Mouse (Mus musculus): ENCODE results near the gene Entpd1. TPM values are rescaled to one million over a fixed set of nuclear protein-coding genes. Genes with fewer than 3 reads are reported as not detected.

Gene Entpd1
- polyA plus RNA-seq, 1 experiment, result 3.2 TPM

DNA sequence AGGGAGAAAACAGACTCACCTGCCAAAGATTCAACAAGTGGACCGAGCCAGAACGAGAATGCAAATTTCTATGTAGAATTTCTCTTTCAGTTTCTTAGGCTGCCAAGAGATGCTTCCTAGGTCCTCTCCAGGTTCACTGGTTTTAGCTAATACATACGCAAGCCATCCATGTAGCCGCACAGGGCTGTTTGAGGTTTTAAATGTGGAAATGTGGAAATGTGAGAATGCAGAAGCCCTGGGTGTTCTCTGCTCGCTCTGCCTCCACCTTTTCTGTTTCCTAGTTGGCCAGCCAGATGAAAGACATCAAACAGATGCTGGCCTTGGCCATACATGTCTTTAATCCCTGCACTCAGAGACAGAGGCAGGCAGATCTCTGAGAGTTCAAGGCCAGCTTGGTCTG, 26.4 kb downstream of the Entpd1 start:
- no peak overlapping the region for H3K27ac ChIP-seq (ENCODE audit: insufficient read depth, low read length)
- TF ChIP-seq CTCF (IDR thresholded peaks at IDR 0.05; ENCODE audit: borderline replicate concordance, insufficient read depth, low read length) (no peak), POLR2A (IDR thresholded peaks at IDR 0.05; ENCODE audit: low read depth, low read length) (no peak)
- no peaks in the 10 kb centered on the region for H3K4me1 ChIP-seq (ENCODE audit: control insufficient read depth, insufficient read depth, low read length)
- H3K4me3 ChIP-seq (ENCODE audit: insufficient read depth, low read length), result no peak overlapping the region

DNA sequence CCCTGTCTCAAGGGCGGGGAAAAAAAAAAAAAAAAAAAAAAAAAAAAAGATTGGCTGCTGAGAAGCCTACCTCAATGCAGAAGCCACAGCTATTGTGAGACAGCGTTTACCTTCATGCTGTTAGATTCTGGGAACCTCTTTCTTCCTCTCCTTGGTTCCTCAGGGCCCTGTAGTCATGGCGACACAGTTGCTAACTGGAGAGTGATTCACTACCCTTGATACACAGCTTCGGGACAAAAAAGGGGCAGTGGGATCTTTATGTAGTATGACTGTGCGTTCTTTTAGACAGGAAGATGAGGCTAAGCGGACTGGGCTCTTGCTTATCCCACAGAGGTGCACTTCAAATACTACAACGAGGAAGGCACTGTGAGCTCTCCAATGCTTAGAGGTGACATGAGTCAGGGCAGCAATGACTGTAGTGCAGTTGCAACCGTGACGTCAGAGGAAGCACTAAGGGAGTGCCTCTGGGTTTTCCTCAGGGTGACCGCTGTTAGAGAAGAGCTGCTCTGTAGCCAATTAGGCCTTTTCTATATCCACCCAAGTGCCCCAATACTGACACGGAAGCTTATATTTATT, 27.7 kb downstream of the Entpd1 start:
- TF ChIP-seq POLR2A (IDR thresholded peaks at IDR 0.05; ENCODE audit: low read depth, low read length) (no peak), CTCF (IDR thresholded peaks at IDR 0.05; ENCODE audit: borderline replicate concordance, insufficient read depth, low read length) (no peak)
- Histone ChIP-seq H3K4me3 (ENCODE audit: insufficient read depth, low read length) (no peak overlapping the region), H3K27ac (ENCODE audit: insufficient read depth, low read length) (no peak overlapping the region), H3K4me1 (ENCODE audit: control insufficient read depth, insufficient read depth, low read length) (no peaks in the 10 kb centered on the region)

- Histone ChIP-seq H3K4me1 (ENCODE audit: control insufficient read depth, insufficient read depth, low read length) (no peaks in the 10 kb centered on the region), H3K27ac (ENCODE audit: insufficient read depth, low read length) (no peak overlapping the region), H3K4me3 (ENCODE audit: insufficient read depth, low read length) (no peak overlapping the region)
- no peak for TF ChIP-seq CTCF (IDR thresholded peaks at IDR 0.05; ENCODE audit: borderline replicate concordance, insufficient read depth, low read length)
- no peak for TF ChIP-seq POLR2A (IDR thresholded peaks at IDR 0.05; ENCODE audit: low read depth, low read length)
These were observed 28.6 kb downstream of the Entpd1 start for GRCm38 (mm10) chr19:40640799-40641198.

- TF ChIP-seq POLR2A (IDR thresholded peaks at IDR 0.05; ENCODE audit: low read depth, low read length) (no peak), CTCF (IDR thresholded peaks at IDR 0.05; ENCODE audit: borderline replicate concordance, insufficient read depth, low read length) (no peak)
- Histone ChIP-seq H3K4me3 (ENCODE audit: insufficient read depth, low read length) (no peak overlapping the region), H3K27ac (ENCODE audit: insufficient read depth, low read length) (no peak overlapping the region), H3K4me1 (ENCODE audit: control insufficient read depth, insufficient read depth, low read length) (no peaks in the 10 kb centered on the region)
These were observed 31.7 kb downstream of the Entpd1 start for GRCm38 (mm10) chr19:40643846-40644245.

DNA sequence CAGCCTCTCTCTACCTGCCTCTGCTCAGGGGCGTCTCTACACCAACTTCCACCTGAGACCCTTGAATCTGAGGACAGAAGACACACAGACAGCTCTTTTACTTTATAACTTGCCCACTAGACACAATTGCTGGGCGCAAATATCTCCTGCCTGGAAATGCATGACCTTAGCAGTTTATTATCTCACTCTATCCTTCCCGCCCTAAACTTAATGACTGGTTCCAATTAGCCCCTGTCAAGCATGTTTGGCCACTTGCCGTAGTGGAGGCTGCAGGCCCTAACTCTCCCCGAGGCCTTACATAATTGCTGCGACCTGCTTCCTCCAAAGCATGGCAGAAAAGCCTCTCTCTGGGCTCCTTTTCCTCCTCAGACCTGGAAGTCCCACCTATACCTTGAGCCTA, 34.2 kb downstream of the Entpd1 start:
- 0 out of 2 replicates have a peak, but pooled peaks cover 5% of the 10 kb centered on the region for H3K4me1 ChIP-seq (ENCODE audit: control insufficient read depth, insufficient read depth, low read length)
- TF ChIP-seq CTCF (IDR thresholded peaks at IDR 0.05; ENCODE audit: borderline replicate concordance, insufficient read depth, low read length), result no peak
- no peak for TF ChIP-seq POLR2A (IDR thresholded peaks at IDR 0.05; ENCODE audit: low read depth, low read length)
- H3K4me3 ChIP-seq (ENCODE audit: insufficient read depth, low read length), result no peak overlapping the region
- H3K27ac ChIP-seq (ENCODE audit: insufficient read depth, low read length), result no peak overlapping the region

GRCm38 (mm10) chr19:40647319-40648158, 35.4 kb downstream of the Entpd1 start:
- H3K27ac ChIP-seq (ENCODE audit: insufficient read depth, low read length), result no peak overlapping the region
- TF ChIP-seq POLR2A (IDR thresholded peaks at IDR 0.05; ENCODE audit: low read depth, low read length) (no peak), CTCF (IDR thresholded peaks at IDR 0.05; ENCODE audit: borderline replicate concordance, insufficient read depth, low read length) (no peak)

GRCm38 (mm10) chr19:40650090-40650489, 37.9 kb downstream of the Entpd1 start:
- no peak overlapping the region for H3K27ac ChIP-seq (ENCODE audit: insufficient read depth, low read length)
- H3K4me3 ChIP-seq (ENCODE audit: insufficient read depth, low read length), result no peak overlapping the region
- TF ChIP-seq POLR2A (IDR thresholded peaks at IDR 0.05; ENCODE audit: low read depth, low read length) (no peak), CTCF (IDR thresholded peaks at IDR 0.05; ENCODE audit: borderline replicate concordance, insufficient read depth, low read length) (no peak)
- H3K4me1 ChIP-seq (ENCODE audit: control insufficient read depth, insufficient read depth, low read length), result 0 out of 2 replicates have a peak, but pooled peaks cover 5% of the 10 kb centered on the region

More at GRCm38 (mm10) chr19:40647319-40648158, 35.4 kb downstream of the Entpd1 start:
- H3K4me1 ChIP-seq (ENCODE audit: control insufficient read depth, insufficient read depth, low read length), result 0 out of 2 replicates have a peak, but pooled peaks cover 5% of the 10 kb centered on the region
- no peak overlapping the region for H3K4me3 ChIP-seq (ENCODE audit: insufficient read depth, low read length)

- TF ChIP-seq CTCF (IDR thresholded peaks at IDR 0.05; ENCODE audit: borderline replicate concordance, insufficient read depth, low read length), result no peak
- H3K4me3 ChIP-seq (ENCODE audit: insufficient read depth, low read length), result no peak overlapping the region
- peaks cover 9% of the 10 kb centered on the region for H3K4me1 ChIP-seq (ENCODE audit: control insufficient read depth, insufficient read depth, low read length)
- no peak overlapping the region for H3K27ac ChIP-seq (ENCODE audit: insufficient read depth, low read length)
These were observed 44.0 kb downstream of the Entpd1 start for GRCm38 (mm10) chr19:40656207-40656606.

GRCm38 (mm10) chr19:40658281-40658680, 46.1 kb downstream of the Entpd1 start:
- TF ChIP-seq CTCF (IDR thresholded peaks at IDR 0.05; ENCODE audit: borderline replicate concordance, insufficient read depth, low read length), result no peak
- no peak for TF ChIP-seq POLR2A (IDR thresholded peaks at IDR 0.05; ENCODE audit: low read depth, low read length)
- Histone ChIP-seq H3K4me1 (ENCODE audit: control insufficient read depth, insufficient read depth, low read length) (peaks cover 9% of the 10 kb centered on the region), H3K27ac (ENCODE audit: insufficient read depth, low read length) (no peak overlapping the region), H3K4me3 (ENCODE audit: insufficient read depth, low read length) (no peak overlapping the region)

DNA sequence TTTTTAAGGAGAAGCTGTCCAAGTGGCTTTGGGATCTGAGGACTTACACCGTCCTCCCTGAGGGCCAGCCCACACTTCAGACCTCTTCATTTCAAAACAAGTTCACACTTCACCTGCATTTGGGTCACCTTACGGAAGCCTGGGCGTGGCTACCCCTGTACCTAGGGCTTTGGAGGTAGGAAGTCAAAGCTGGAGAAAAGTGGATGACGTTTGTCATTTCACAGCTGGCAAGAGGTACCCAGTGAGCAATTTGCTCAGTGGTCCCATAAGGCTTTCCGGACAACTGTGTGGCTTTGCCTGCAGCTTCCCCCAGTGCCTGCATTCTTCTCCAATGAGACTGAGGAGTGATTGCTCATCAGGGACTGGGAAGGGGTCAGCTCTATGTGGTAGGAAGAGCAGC, 46.8 kb downstream of the Entpd1 start:
- peaks cover 9% of the 10 kb centered on the region for H3K4me1 ChIP-seq (ENCODE audit: control insufficient read depth, insufficient read depth, low read length)
- TF ChIP-seq POLR2A (IDR thresholded peaks at IDR 0.05; ENCODE audit: low read depth, low read length), result no peak
- TF ChIP-seq CTCF (IDR thresholded peaks at IDR 0.05; ENCODE audit: borderline replicate concordance, insufficient read depth, low read length), result no peak

More for the DNA sequence above, 46.8 kb downstream of the Entpd1 start:
- no peak overlapping the region for H3K27ac ChIP-seq (ENCODE audit: insufficient read depth, low read length)
- H3K4me3 ChIP-seq (ENCODE audit: insufficient read depth, low read length), result no peak overlapping the region

Measured in embryonic fibroblast, embryonic 13.5 days (primary cell).